Mouse (Mus musculus): ENCODE results near the gene Cyp4x1.

Gene Cyp4x1

DNA sequence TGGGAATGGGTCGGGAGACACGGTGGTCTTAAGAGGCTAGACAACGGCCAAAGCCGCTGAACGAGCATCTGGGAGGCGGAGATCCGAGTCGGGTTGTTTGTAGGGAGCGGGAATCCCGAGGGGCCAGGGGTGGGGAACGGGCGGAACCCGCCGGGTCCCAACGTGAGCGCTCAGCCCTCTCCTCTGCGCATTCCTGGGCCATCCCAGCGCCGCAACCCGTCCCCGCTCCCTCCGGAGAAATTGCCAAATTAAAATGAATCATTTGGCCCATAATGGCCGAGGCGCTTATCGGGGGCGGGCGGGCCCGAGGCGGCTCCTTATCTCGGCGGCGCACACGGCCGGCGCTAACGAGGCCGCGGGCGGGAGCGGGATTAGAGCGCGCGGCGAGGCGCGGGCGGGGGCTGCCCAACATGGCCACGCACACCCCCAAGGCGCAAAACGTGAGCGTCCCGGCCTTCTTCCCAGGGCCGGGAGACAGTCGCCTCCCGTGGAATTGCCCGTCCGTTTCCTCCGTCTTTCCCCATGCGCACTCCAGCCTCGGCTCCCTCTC is 77.6 kb downstream of the Cyp4x1 start, which contains the start of gene Tal1:
Gene Tal1, plus strand, starts transcription at position 56 of the 550 bp plus-strand sequence.
- DNase-seq = peak; percentile 24

All from right cerebral cortex, postnatal 4 days (tissue).